Comparison of ENCODE assay signal across 10 mouse cellular contexts in genomic region chr17:75523812-75524211, GRCm38 (mm10). TPM values are rescaled to one million over a fixed set of nuclear protein-coding genes. Genes with fewer than 3 reads are reported as not detected.
DNase-seq lines count a peak whose midpoint lies in the region.
"Had no signal": no experiment of that assay in that cellular context is flagged by ENCODE, and none has a peak within 500 bp of the region (broad histone marks: within the 10 kb centered on the region; RNA-seq: fewer than 3 reads in every experiment).

No protein-coding gene starts in this region.

- intact Hi-C loops in heart, postnatal 25 days (cut with DNase I) = no loop called here

- peak; percentile 27 to 62 for DNase-seq in adrenal gland, adult (ENCODE audit: inconsistent age in 2 of 2, low spot score in 1 of 2)
- DNase-seq in adrenal gland, postnatal 10 days = no peak
- DNase-seq in layer of hippocampus, adult 11-12 months (ENCODE audit: low spot score) = peak; percentile 39
- no peak for DNase-seq in layer of hippocampus, adult 18-20 months (ENCODE audit: low spot score in 2 of 2)
- DNase-seq in heart, postnatal 25 days (ENCODE audit: low spot score) = peak; percentile 13
- peak; percentile 65 for DNase-seq in lung, postnatal 36 days
- DNase-seq in Muller cell, postnatal 12 days (ENCODE audit: inconsistent ontology term) = no peak
- no peak for DNase-seq in urinary bladder, postnatal 10 days (ENCODE audit: low spot score)
- DNase-seq: cerebellum, postnatal 14 days; thymus, postnatal 14 days had no signal

RNA-seq across cellular contexts. Expression of gene Fam98a, which starts 27.9 kb away (rescaled TPM):
- 10 to 100 TPM; 24.8 to 32.8 TPM for total RNA-seq in adrenal gland, postnatal 10 days (2021)
- total RNA-seq in layer of hippocampus, adult 18-20 months (2021) = 10 to 100 TPM; 36.0 to 42.4 TPM
- total RNA-seq in heart, postnatal 25 days (2021) = 10 to 100 TPM; 40.4 to 41.2 TPM

Comparison
In these comparisons a context has a peak if more than half of its experiments do, and no peak if none do; other contexts are left out.
1. DNase-seq: peak in adrenal gland, adult (2 of 2), layer of hippocampus, adult 11-12 months (single experiment), heart, postnatal 25 days (single experiment) and lung, postnatal 36 days (single experiment); none in adrenal gland, postnatal 10 days (single experiment), layer of hippocampus, adult 18-20 months (0 of 2), Muller cell, postnatal 12 days (single experiment) and urinary bladder, postnatal 10 days (single experiment).